Mouse (Mus musculus) brain, embryonic 18.5 days (tissue): ENCODE data around the gene Osbpl10.

ENCODE experiments used
- DNase-seq: peaks from one replicate; pipeline ENCODE4 v3.0.0-alpha.2; 2012; ENCODE audit warnings: low read depth, low spot score

Osbpl10 gene

GRCm38 (mm10) chr9:115163031-115163430 is 184.7 kb downstream of the Osbpl10 start:
- DNase-seq: no peak

GRCm38 (mm10) chr9:115163693-115164092 is 185.3 kb downstream of the Osbpl10 start:
- DNase-seq: no peak

- no peak for DNase-seq
Observed at GRCm38 (mm10) chr9:115164351-115164750, 186.0 kb downstream of the Osbpl10 start.

- no peak for DNase-seq
Observed at GRCm38 (mm10) chr9:115165996-115166395, 187.6 kb downstream of the Osbpl10 start.

- no peak for DNase-seq
Observed at GRCm38 (mm10) chr9:115169591-115169990, 191.2 kb downstream of the Osbpl10 start.

- DNase-seq: no peak
Observed at GRCm38 (mm10) chr9:115172096-115172495, 193.7 kb downstream of the Osbpl10 start.

GRCm38 (mm10) chr9:115179154-115179553 is 200.8 kb downstream of the Osbpl10 start:
- DNase-seq: no peak

GRCm38 (mm10) chr9:115179935-115180334 is 201.6 kb downstream of the Osbpl10 start:
- no peak for DNase-seq

GRCm38 (mm10) chr9:115186402-115186801 is 208.0 kb downstream of the Osbpl10 start:
- DNase-seq: no peak

- DNase-seq: no peak
Observed at GRCm38 (mm10) chr9:115190376-115190942, 212.1 kb downstream of the Osbpl10 start.

- DNase-seq: no peak
Observed at GRCm38 (mm10) chr9:115192890-115193289, 214.5 kb downstream of the Osbpl10 start.

- DNase-seq: no peak
Observed at GRCm38 (mm10) chr9:115197082-115197481, 218.7 kb downstream of the Osbpl10 start.

GRCm38 (mm10) chr9:115200166-115200862 is 221.9 kb downstream of the Osbpl10 start:
- DNase-seq: no peak

GRCm38 (mm10) chr9:115201264-115201663 is 222.9 kb downstream of the Osbpl10 start:
- no peak for DNase-seq

GRCm38 (mm10) chr9:115203136-115203535 is 224.8 kb downstream of the Osbpl10 start:
- DNase-seq: no peak

GRCm38 (mm10) chr9:115205491-115205890 is 227.1 kb downstream of the Osbpl10 start:
- DNase-seq: no peak

- DNase-seq: no peak
Observed at GRCm38 (mm10) chr9:115206219-115206618, 227.8 kb downstream of the Osbpl10 start.

GRCm38 (mm10) chr9:115209737-115210136 is 231.4 kb downstream of the Osbpl10 start:
- DNase-seq: no peak

- no peak for DNase-seq
Observed at GRCm38 (mm10) chr9:115210535-115210934, 232.2 kb downstream of the Osbpl10 start.

- no peak for DNase-seq
Observed at GRCm38 (mm10) chr9:115213755-115214264, 235.4 kb downstream of the Osbpl10 start.

- DNase-seq: no peak
Observed at GRCm38 (mm10) chr9:115214572-115215571, 236.5 kb downstream of the Osbpl10 start.
